Mouse (Mus musculus): ENCODE results near the gene Casp8. TPM values are rescaled to one million over a fixed set of nuclear protein-coding genes. Genes with fewer than 3 reads are reported as not detected.
"Not testable (repeated sequence)": the region's sequence is repeated elsewhere in the genome, so short reads cannot be mapped to it uniquely, and the experiment has no call there.

Gene Casp8
- polyA plus RNA-seq, 1 experiment from 2014 or later = 15.4 TPM

- H3K27me3 ChIP-seq; H3K4me2 ChIP-seq; ATAC-seq (ENCODE audit: low read depth); H3K4me1 ChIP-seq (replicated peaks); H3K9ac ChIP-seq; H3K27ac ChIP-seq; H3K9me3 ChIP-seq (replicated peaks); DNase-seq; H3K36me3 ChIP-seq; H3K4me3 ChIP-seq (replicated peaks): not testable (repeated sequence)
- WGBS (ENCODE audit: insufficient replicate concordance) = 39% methylated on average over 3 of the region's 3 CpGs
These were observed 65.4 kb downstream of the Casp8 start for GRCm38 (mm10) chr1:58860586-58860985.

GRCm38 (mm10) chr1:58876500-58876899, 81.3 kb downstream of the Casp8 start:
- not testable (repeated sequence) for H3K4me2 ChIP-seq; H3K36me3 ChIP-seq; ATAC-seq (ENCODE audit: low read depth); H3K4me1 ChIP-seq (replicated peaks); H3K27ac ChIP-seq; H3K9ac ChIP-seq; H3K27me3 ChIP-seq; H3K9me3 ChIP-seq (replicated peaks); H3K4me3 ChIP-seq (replicated peaks); DNase-seq
- WGBS (ENCODE audit: insufficient replicate concordance) = 39% methylated on average over 4 of the region's 4 CpGs

GRCm38 (mm10) chr1:58879291-58879690, 84.1 kb downstream of the Casp8 start:
- not testable (repeated sequence) for H3K36me3 ChIP-seq; H3K9ac ChIP-seq; H3K27ac ChIP-seq; H3K9me3 ChIP-seq (replicated peaks); H3K4me1 ChIP-seq (replicated peaks); DNase-seq; H3K4me3 ChIP-seq (replicated peaks); ATAC-seq (ENCODE audit: low read depth); H3K27me3 ChIP-seq; H3K4me2 ChIP-seq
- WGBS (ENCODE audit: insufficient replicate concordance) = 85% methylated on average over 2 of the region's 2 CpGs

DNA sequence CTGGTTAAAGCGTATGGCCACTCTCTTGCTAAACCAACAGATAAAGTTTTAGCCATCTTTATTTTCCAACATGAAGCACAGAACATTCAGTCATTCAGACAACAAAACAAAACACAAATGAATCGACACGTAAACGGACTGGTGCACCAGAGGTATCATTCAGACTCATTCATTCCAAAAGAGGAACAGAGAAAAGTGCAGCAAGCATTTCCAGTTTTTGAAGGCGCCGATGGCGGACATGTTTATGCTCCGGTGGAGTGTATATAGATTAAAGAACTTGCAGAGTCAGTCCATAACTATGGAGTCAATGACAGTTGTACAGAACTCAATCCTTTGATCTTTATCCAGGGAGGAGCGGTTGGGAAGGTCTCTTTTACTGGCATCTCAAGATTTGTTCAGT, 88.1 kb downstream of the Casp8 start:
- not testable (repeated sequence) for DNase-seq; H3K4me1 ChIP-seq (replicated peaks); ATAC-seq (ENCODE audit: low read depth); H3K9ac ChIP-seq; H3K9me3 ChIP-seq (replicated peaks); H3K27ac ChIP-seq; H3K4me3 ChIP-seq (replicated peaks); H3K4me2 ChIP-seq; H3K27me3 ChIP-seq; H3K36me3 ChIP-seq
- 80% methylated on average over 9 of the region's 9 CpGs for WGBS (ENCODE audit: insufficient replicate concordance)

- H3K4me2 ChIP-seq = no peak overlapping the region
- H3K27me3 ChIP-seq = no peaks in the 10 kb centered on the region
- no peaks in the 10 kb centered on the region for H3K9me3 ChIP-seq (replicated peaks)
- ATAC-seq (ENCODE audit: low read depth) (no peak), DNase-seq (no peak)
- 64% methylated on average over 4 of the region's 4 CpGs for WGBS (ENCODE audit: insufficient replicate concordance)
- H3K36me3 ChIP-seq = no peaks in the 10 kb centered on the region
- H3K27ac ChIP-seq = no peak overlapping the region
- H3K4me3 ChIP-seq (replicated peaks) = no peak overlapping the region
- H3K9ac ChIP-seq = no peak overlapping the region
- no peaks in the 10 kb centered on the region for H3K4me1 ChIP-seq (replicated peaks)
These were observed 90.5 kb downstream of the Casp8 start for GRCm38 (mm10) chr1:58885646-58886045.

- no peak for ATAC-seq (ENCODE audit: low read depth)
- H3K36me3 ChIP-seq = no peaks in the 10 kb centered on the region
- no peak for DNase-seq
- no peak overlapping the region for H3K4me2 ChIP-seq
- H3K4me3 ChIP-seq (replicated peaks) = no peak overlapping the region
- 48% methylated on average over 5 of the region's 5 CpGs for WGBS (ENCODE audit: insufficient replicate concordance)
- no peak overlapping the region for H3K27ac ChIP-seq
- no peak overlapping the region for H3K9ac ChIP-seq
- no peaks in the 10 kb centered on the region for H3K27me3 ChIP-seq
- H3K9me3 ChIP-seq (replicated peaks) = no peaks in the 10 kb centered on the region
- no peaks in the 10 kb centered on the region for H3K4me1 ChIP-seq (replicated peaks)
These were observed 94.8 kb downstream of the Casp8 start for GRCm38 (mm10) chr1:58889826-58890546.

DNA sequence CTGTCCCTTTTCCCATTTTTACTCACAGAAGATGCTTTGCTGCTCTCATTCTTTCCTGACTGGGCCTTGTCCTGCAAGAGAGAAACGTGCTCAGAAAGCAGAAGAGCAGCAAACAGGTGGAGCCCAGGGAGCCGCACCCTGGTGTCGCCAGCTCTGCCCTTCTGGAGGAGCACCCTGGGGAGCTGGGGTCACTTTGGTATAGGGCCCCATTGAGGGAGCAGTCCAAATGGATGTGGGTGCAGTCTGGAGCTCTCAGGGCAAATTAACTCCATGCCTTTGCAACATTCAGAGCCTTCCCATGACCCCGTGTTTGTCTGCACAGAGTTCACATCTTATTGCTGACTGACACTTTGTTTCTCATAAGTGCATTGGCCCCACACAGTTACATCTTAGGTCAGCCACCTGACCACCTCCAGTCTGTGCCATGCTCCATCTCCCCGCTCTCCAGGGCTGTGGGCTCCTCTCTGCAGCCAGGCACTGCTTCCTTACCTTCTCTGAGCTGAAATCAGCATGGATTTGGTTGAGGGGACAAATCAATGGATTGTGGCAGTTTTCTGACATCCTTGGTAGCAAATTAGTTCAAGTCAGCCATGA, 95.6 kb downstream of the Casp8 start:
- DNase-seq; H3K4me3 ChIP-seq (replicated peaks); H3K36me3 ChIP-seq; H3K27ac ChIP-seq; H3K9ac ChIP-seq; ATAC-seq (ENCODE audit: low read depth); H3K4me1 ChIP-seq (replicated peaks); H3K27me3 ChIP-seq; H3K4me2 ChIP-seq; H3K9me3 ChIP-seq (replicated peaks): not testable (repeated sequence)
- 61% methylated on average over 4 of the region's 5 CpGs for WGBS (ENCODE audit: insufficient replicate concordance)

DNA sequence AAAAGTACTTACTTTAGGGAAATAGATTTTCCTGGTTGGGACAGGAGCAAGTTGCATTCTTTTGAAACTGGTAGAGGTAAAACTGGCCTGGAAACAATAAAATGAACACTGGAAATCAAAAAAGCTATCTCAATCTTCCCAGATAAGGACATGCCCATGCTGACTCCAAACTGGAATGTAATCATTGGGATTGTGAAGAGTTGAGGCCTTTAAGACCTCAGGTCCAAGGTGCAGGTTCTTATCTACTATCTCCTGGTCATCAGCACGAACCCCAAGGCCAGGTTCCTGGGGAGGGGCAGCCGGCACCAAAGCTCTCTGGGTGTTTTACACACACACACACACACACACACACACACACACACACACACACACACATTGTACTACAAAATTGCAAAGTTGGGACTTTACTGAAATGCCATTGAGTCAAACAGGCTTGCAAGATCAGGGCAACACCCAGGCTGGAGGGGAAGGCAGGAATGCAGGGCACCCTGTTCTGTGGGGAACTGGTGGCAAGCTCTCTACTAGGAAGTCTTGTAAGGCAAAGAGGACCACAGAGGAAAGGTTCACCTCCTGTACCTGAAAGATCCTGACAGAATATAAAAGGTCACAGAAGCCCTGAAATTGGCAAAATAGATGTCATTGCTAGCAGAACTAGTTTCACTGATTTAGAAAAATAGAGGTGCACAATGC, 96.5 kb downstream of the Casp8 start:
- not testable (repeated sequence) for DNase-seq; H3K27ac ChIP-seq; H3K4me1 ChIP-seq (replicated peaks); ATAC-seq (ENCODE audit: low read depth); H3K9me3 ChIP-seq (replicated peaks); H3K27me3 ChIP-seq; H3K9ac ChIP-seq; H3K4me3 ChIP-seq (replicated peaks); H3K36me3 ChIP-seq; H3K4me2 ChIP-seq
- WGBS (ENCODE audit: insufficient replicate concordance) = 61% methylated on average over 2 of the region's 2 CpGs

GRCm38 (mm10) chr1:58892386-58892785, 97.2 kb downstream of the Casp8 start:
- H3K9me3 ChIP-seq (replicated peaks); H3K27ac ChIP-seq; H3K36me3 ChIP-seq; H3K4me3 ChIP-seq (replicated peaks); H3K27me3 ChIP-seq; H3K4me1 ChIP-seq (replicated peaks); ATAC-seq (ENCODE audit: low read depth); H3K9ac ChIP-seq; H3K4me2 ChIP-seq; DNase-seq: not testable (repeated sequence)
- 70% methylated on average over 7 of the region's 8 CpGs for WGBS (ENCODE audit: insufficient replicate concordance)

Measured in liver, embryonic 13.5 days (tissue).